Mouse (Mus musculus) hindbrain, embryonic 15.5 days (tissue): ENCODE measurements around the gene Frmd4a. TPM values are rescaled to one million over a fixed set of nuclear protein-coding genes. Genes with fewer than 3 reads are reported as not detected.
"Not testable (repeated sequence)": the region's sequence is repeated elsewhere in the genome, so short reads cannot be mapped to it uniquely, and the experiment has no call there.

Experiments used
- ATAC-seq: fragments of 200-750 bp; cut with Nextera tagmentation; 2 replicates; pipeline ENCODE4 v1.8.0; 2017; ENCODE audit warnings: low read depth, moderate number of reproducible peaks, moderate TSS enrichment; ENCODE audit not compliant: low FRiP score
- H3K27ac ChIP-seq: fragments of 300-500 bp; sonication (generic); replicated peaks from 2 replicates; pipeline ENCODE4 v1.5.1; 2015; ENCODE audit warnings: mild to moderate bottlenecking, inconsistent platforms
- H3K27me3 ChIP-seq: fragments of 300-500 bp; sonication (generic); 2 replicates; pipeline ENCODE4 v1.6.1; 2015; ENCODE audit warnings: control low read depth, inconsistent platforms
- H3K36me3 ChIP-seq: fragments of 300-500 bp; sonication (generic); 2 replicates; pipeline ENCODE4 v1.6.1; 2015; ENCODE audit warnings: control low read depth, inconsistent platforms
- H3K4me1 ChIP-seq: fragments of 300-500 bp; sonication (generic); replicated peaks from 2 replicates; pipeline ENCODE4 v1.6.1; 2015; ENCODE audit warnings: control low read depth, inconsistent platforms
- H3K4me2 ChIP-seq: fragments of 300-500 bp; sonication (generic); 2 replicates; pipeline ENCODE4 v1.6.1; 2015; ENCODE audit warnings: moderate library complexity, mild to moderate bottlenecking, inconsistent platforms
- H3K4me3 ChIP-seq: fragments of 300-500 bp; sonication (generic); 2 replicates; pipeline ENCODE4 v1.5.1; 2015; ENCODE audit warnings: mild to moderate bottlenecking, inconsistent platforms
- H3K9ac ChIP-seq: fragments of 300-500 bp; sonication (generic); 2 replicates; pipeline ENCODE4 v1.6.1; 2015; ENCODE audit warnings: inconsistent platforms
- H3K9me3 ChIP-seq: fragments of 300-500 bp; sonication (generic); 2 replicates; pipeline ENCODE4 v1.6.1; 2016; ENCODE audit warnings: control low read depth, inconsistent platforms
- WGBS: fragments of 180-500 bp; shearing (Covaris S2); methylation state at CpG from one replicate; pipeline ENCODE4 v1.1.7; 2015; 5-methylcytosine and 5-hydroxymethylcytosine counted together
- polyA plus RNA-seq: library from polyadenylated mRNA; unstranded; fragments of >200 nt; fragmentation: Nextera tagmentation; extraction: Ambion mirVana; gene quantifications from 2 replicates; pipeline ENCODE4 v1.2.1, GENCODE M21; 2015

Gene Frmd4a
- polyA plus RNA-seq, 1 experiment from 2014 or later: 56.1 TPM

DNA sequence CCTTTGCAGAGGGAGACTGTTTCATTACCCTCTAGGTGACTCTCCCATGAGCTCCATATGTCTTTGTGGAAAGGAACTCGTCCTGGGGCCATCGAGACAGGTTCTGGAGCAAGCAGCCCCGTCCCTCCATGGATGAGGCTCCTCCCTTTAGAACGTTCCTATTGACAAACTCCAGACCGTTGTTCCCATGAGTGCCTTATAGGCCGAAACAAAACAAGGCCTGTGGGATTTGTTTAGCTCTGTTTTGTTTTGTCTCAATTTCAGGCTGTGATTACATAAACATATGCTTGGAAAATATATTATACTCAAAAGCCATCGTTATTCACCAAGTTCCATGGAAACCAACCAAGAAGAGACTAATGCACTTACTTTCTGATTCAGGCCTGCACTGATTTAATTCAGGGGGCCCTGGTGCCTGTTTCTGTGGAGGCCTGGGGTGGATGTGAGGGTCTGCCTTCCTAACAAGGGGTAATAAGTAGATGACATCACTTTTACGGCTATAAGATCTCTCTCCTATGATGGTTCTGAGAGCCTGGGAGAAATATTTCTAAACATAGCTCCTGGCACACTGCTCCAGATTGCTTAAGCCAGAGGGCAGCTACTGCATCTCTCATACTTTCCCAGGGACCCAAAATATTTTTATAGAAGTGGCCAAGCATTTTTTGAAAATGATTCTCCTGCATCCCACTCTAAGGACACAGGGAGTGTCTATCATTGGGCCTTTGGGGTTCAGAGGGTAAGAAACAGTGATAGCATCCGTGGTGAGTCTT lies 308.9 kb downstream of the Frmd4a start:
- H3K36me3 ChIP-seq: no peaks in the 10 kb centered on the region
- no peak overlapping the region for H3K9ac ChIP-seq
- H3K27me3 ChIP-seq: no peaks in the 10 kb centered on the region
- no peak overlapping the region for H3K4me3 ChIP-seq
- H3K9me3 ChIP-seq: no peaks in the 10 kb centered on the region
- WGBS: 61% methylated on average over 9 of the region's 9 CpGs
- no peak overlapping the region for H3K27ac ChIP-seq
- no peaks in the 10 kb centered on the region for H3K4me1 ChIP-seq
- no peak for ATAC-seq
- H3K4me2 ChIP-seq: no peak overlapping the region

DNA sequence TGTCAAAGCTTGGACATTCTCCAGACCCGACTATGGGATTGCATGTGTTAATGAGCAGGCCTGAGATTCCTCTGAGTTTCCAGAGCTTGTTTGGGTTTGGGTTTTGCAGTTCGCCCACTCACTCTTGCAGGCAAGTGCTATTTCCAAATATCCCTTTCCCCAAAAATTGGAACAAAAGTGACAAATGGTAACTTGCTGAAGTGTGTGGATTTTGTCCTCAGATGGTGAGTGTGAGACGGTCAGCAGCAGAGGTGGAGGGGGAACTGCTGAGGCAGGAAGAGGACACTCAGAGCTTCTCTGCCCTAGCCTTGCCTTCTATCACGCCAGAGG lies 309.5 kb downstream of the Frmd4a start:
- Histone ChIP-seq H3K27ac (no peak overlapping the region), H3K9ac (no peak overlapping the region), H3K27me3 (no peaks in the 10 kb centered on the region), H3K9me3 (no peaks in the 10 kb centered on the region), H3K4me3 (no peak overlapping the region), H3K4me2 (no peak overlapping the region), H3K4me1 (no peaks in the 10 kb centered on the region), H3K36me3 (no peaks in the 10 kb centered on the region)
- WGBS: 82% methylated on average over 4 of the region's 4 CpGs
- ATAC-seq: no peak

DNA sequence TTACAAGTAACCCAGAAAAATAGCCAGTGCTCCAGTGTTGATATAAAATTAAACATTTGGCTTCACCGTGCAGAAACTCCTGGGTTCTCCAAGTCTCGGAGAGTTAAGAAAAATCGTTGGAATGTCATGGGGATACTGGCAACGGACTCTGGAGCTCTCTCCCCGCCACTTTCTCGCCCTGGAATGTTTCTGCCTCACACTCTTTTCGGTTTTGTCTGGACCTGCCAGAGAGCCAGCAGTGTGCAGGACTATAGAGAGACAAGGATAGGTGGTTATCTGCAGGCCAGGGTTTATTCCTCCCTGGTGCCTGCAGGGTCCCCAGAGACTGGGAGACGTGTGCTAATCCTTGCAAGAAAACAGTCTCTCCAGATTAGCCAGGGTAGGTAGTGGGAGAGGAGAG lies 314.9 kb downstream of the Frmd4a start:
- Histone ChIP-seq H3K27ac (no peak overlapping the region), H3K9me3 (no peaks in the 10 kb centered on the region), H3K4me1 (0 out of 2 replicates have a peak, but pooled peaks cover 9% of the 10 kb centered on the region), H3K4me3 (no peak overlapping the region), H3K9ac (no peak overlapping the region), H3K4me2 (no peak overlapping the region), H3K36me3 (no peaks in the 10 kb centered on the region), H3K27me3 (no peaks in the 10 kb centered on the region)
- ATAC-seq: no peak
- WGBS: 77% methylated on average over 8 of the region's 8 CpGs

DNA sequence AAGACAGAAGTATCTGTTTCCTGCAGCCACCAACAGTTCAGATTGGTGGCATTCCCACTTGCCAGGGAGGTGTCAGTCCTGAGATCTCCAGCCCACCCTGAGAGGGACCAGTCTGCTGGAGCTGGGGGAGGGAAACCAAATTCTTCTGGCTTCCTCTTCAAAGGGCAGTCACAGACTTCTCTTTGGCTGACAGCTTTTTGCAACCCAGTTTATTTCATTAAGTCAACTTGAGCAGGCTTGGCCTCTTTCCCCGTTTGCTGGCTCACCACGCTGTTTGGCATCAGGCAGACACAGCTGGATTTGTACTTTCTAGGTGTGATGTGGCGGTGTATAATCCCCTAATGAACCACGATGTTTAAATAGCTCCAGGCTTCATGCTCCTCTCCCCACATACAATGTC lies 316.7 kb downstream of the Frmd4a start:
- Histone ChIP-seq H3K4me3 (no peak overlapping the region), H3K27ac (no peak overlapping the region), H3K27me3 (no peaks in the 10 kb centered on the region), H3K9ac (no peak overlapping the region), H3K4me2 (no peak overlapping the region), H3K36me3 (no peaks in the 10 kb centered on the region), H3K4me1 (0 out of 2 replicates have a peak, but pooled peaks cover 9% of the 10 kb centered on the region), H3K9me3 (no peaks in the 10 kb centered on the region)
- 0 out of 2 replicates have a peak, but pooled peaks have one; percentile 31 for ATAC-seq
- WGBS: 16% methylated on average over 4 of the region's 4 CpGs

DNA sequence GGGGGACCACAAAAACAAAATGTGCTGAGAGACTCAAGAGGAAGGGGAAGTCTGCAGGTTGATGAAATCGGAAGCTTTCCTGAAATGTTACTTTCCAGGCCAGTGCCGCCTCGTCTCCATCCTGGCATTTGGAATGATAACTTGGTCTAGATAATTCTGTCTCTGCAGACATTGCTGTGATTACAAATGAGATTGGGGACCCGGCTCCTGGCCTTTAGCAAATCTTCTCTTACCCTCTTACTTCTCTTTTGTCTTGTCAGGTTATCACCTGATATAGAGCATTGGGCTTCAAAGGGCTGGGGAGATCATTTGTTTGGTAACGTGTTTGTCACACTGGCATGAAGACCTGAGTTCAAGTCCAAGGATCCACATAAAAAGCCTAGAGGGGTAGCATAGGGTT lies 317.4 kb downstream of the Frmd4a start:
- Histone ChIP-seq H3K27ac (no peak overlapping the region), H3K36me3 (no peaks in the 10 kb centered on the region), H3K4me3 (no peak overlapping the region), H3K4me2 (no peak overlapping the region), H3K4me1 (0 out of 2 replicates have a peak, but pooled peaks cover 14% of the 10 kb centered on the region), H3K9ac (no peak overlapping the region), H3K9me3 (no peaks in the 10 kb centered on the region), H3K27me3 (no peaks in the 10 kb centered on the region)
- no peak for ATAC-seq
- WGBS: 87% methylated on average over 5 of the region's 5 CpGs

DNA sequence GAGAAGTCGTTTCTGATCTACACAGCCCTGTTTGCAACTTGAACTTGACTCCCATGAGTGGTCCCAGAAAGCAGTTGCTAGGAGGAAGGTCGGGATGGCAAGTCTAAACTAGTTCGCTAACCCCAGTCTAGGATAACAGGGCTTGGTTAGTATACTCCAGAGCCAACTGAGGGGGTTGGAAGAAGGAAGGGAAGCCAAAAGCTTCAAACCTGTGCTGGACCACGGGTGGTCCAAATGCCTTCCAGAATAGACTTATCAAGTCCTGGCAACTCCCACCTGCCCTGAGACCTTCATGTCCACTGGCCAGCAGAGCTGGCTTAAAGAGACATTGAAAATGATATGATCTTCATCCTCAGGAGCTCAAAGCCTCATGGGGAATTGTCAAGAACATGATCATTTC lies 318.4 kb downstream of the Frmd4a start:
- no peak overlapping the region for H3K4me3 ChIP-seq
- no peaks in the 10 kb centered on the region for H3K36me3 ChIP-seq
- no peak overlapping the region for H3K9ac ChIP-seq
- no peak overlapping the region for H3K27ac ChIP-seq
- H3K4me1 ChIP-seq: peaks cover 20% of the 10 kb centered on the region
- WGBS: 71% methylated on average over 4 of the region's 4 CpGs
- no peak overlapping the region for H3K4me2 ChIP-seq
- no peak; the same call in 1 of the 2 replicates for ATAC-seq
- no peaks in the 10 kb centered on the region for H3K9me3 ChIP-seq
- H3K27me3 ChIP-seq: no peaks in the 10 kb centered on the region

DNA sequence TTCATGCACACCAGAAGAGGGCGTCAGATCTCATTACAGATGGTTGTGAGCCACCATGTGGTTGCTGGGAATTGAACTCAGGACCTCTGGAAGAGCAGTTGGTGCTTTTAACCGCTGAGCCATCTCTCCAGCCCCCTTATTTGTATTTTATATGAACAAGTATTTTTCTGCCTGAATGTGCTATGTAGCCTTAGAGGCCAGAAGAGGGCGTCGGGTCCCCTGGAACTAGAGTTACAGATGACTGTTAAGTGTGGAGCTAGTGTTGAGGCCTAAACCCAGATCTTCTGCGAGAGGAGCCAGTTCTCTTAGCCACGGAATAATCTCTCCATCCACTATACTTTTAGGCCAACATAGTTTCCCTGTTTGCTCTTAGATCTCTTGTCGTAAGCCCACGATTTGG lies 320.8 kb downstream of the Frmd4a start:
- H3K9me3 ChIP-seq, H3K4me2 ChIP-seq, H3K27me3 ChIP-seq, H3K9ac ChIP-seq, H3K27ac ChIP-seq, H3K4me3 ChIP-seq, H3K36me3 ChIP-seq, ATAC-seq: not testable (repeated sequence)
- WGBS: 62% methylated on average over 8 of the region's 8 CpGs
- H3K4me1 ChIP-seq: peaks cover 20% of the 10 kb centered on the region

DNA sequence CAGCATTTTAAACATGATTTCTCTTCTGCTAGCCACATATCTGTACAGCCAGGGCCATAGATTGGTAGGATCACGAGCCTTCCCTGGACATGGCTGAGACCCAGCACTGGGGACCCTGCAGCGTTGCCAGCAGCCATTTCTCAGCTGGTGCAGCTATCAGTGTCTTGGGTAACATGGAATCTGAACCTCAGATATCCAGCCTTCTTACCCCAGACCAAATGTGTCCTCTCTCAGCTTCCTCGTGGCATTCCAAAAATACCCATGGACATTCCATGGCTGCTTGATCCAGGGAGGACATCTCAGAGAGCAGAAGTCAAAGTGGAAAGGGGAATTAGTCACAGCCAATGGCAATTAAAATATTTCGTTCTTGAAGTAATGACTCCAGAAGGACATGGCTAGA lies 321.6 kb downstream of the Frmd4a start:
- ATAC-seq: no peak
- Histone ChIP-seq H3K9me3 (no peaks in the 10 kb centered on the region), H3K4me2 (no peak overlapping the region), H3K4me3 (no peak overlapping the region), H3K27ac (no peak overlapping the region), H3K36me3 (no peaks in the 10 kb centered on the region), H3K4me1 (peaks cover 15% of the 10 kb centered on the region), H3K27me3 (no peaks in the 10 kb centered on the region), H3K9ac (no peak overlapping the region)
- 65% methylated on average over 4 of the region's 4 CpGs for WGBS

DNA sequence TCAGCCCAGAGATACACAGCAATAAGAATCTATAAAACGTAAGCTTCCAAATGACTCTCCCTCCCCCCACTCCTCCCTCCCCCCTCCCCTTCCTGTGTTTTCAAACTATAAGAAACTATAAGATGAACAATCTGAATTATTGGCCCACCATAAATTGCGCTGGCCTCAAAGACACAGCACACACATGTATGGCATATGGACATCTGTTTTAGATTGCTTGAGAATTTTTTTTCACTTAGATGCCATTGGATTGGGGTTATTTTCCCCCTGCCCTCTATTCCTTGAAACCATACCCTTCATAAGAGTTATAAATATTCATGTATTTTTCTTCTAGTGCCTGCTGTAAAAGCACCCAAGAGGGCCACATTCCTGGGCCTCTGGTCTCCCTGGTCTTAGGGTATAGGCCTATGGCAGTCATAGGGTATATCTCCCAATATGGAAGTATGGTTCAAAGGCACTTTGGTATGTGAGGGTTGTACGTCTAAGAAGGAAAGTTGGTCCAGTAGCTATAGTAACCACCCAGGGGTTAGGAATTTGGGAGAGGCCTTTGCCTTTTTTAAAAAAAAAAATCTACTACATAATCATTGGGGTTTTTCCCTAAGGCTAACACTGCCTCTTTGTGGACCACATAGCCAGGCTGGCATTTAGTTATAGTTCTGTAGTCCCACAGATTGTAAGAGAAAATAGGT lies 322.2 kb downstream of the Frmd4a start:
- no peak for ATAC-seq
- no peak overlapping the region for H3K9ac ChIP-seq
- no peaks in the 10 kb centered on the region for H3K27me3 ChIP-seq
- no peak overlapping the region for H3K4me3 ChIP-seq
- peaks cover 11% of the 10 kb centered on the region for H3K4me1 ChIP-seq
- WGBS: 56% methylated on average over 3 of the region's 3 CpGs
- H3K4me2 ChIP-seq: no peak overlapping the region
- no peaks in the 10 kb centered on the region for H3K36me3 ChIP-seq
- H3K9me3 ChIP-seq: no peaks in the 10 kb centered on the region
- H3K27ac ChIP-seq: no peak overlapping the region

DNA sequence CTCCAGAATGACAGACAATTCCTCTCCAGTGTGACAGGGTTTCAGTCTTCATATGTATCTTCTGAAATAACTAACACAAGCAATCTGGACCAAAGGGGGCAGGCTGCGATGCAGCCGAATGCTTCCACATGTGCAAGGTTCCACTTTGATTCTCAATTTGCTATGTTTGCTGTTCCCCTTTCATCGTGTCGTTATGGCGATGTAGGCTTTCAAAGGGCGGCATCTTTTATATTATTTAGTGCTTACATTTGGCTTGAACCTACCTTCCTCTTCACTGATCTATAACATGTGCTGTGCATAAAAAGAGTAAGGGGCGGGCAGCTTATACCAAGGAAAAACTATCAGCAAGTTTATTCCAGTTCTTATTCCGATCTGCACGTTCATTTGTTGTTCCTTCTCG lies 322.9 kb downstream of the Frmd4a start:
- Histone ChIP-seq H3K27ac (no peak overlapping the region), H3K27me3 (no peaks in the 10 kb centered on the region), H3K4me3 (no peak overlapping the region), H3K36me3 (no peaks in the 10 kb centered on the region), H3K9ac (no peak overlapping the region), H3K4me1 (peaks cover 11% of the 10 kb centered on the region), H3K4me2 (no peak overlapping the region), H3K9me3 (no peaks in the 10 kb centered on the region)
- ATAC-seq: no peak
- 59% methylated on average over 10 of the region's 10 CpGs for WGBS

DNA sequence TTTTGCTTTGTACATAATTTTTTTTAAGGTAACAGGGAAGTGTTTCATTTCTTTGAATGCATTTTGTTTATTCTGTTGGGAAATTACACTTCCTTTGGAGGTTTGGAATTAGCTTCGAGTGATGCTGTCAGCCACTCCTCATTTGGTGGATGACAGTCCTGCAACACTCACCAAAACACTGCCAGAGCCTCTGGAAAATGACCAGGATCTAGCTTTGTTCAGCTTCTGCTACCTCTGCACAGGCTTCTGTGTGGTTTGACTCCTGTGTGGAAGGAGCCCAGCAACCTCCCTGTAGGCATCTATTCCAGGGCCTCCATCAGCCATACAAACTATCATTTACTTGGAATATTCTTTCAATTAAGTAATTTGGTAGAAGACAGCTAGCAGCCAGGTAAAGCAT lies 323.6 kb downstream of the Frmd4a start:
- 67% methylated on average over 1 of the region's 1 CpGs for WGBS
- Histone ChIP-seq H3K36me3 (no peaks in the 10 kb centered on the region), H3K4me1 (peaks cover 11% of the 10 kb centered on the region), H3K4me3 (no peak overlapping the region), H3K27ac (no peak overlapping the region), H3K9me3 (no peaks in the 10 kb centered on the region), H3K4me2 (no peak overlapping the region), H3K9ac (no peak overlapping the region), H3K27me3 (no peaks in the 10 kb centered on the region)
- no peak for ATAC-seq

DNA sequence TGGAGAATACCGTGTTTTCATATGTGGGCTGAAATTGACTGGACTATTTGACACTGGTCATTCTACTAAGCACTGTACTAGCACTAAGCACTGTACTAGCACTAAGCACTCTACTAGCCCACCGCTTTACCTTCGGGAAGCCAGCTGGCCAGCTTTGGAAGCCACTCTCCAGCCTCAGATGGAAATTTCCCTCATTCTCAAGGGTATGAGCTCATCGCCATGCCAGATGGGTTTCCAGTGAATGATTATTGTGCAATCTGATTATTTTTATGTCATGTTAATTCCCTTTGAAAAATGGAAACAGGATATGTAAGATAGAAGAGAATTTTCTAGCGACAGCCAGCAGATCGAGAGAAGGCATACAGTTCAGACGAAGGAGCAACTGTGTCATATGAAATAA lies 324.5 kb downstream of the Frmd4a start:
- H3K9me3 ChIP-seq: no peaks in the 10 kb centered on the region
- H3K36me3 ChIP-seq: no peaks in the 10 kb centered on the region
- H3K27ac ChIP-seq: 0 out of 2 replicates have a peak overlapping the region, but pooled peaks have one; percentile 14
- no peak for ATAC-seq
- peaks cover 13% of the 10 kb centered on the region for H3K4me1 ChIP-seq
- no peak overlapping the region for H3K4me2 ChIP-seq
- H3K27me3 ChIP-seq: no peaks in the 10 kb centered on the region
- H3K9ac ChIP-seq: no peak overlapping the region
- 64% methylated on average over 7 of the region's 7 CpGs for WGBS
- H3K4me3 ChIP-seq: no peak overlapping the region
